In the genomic region with DNA sequence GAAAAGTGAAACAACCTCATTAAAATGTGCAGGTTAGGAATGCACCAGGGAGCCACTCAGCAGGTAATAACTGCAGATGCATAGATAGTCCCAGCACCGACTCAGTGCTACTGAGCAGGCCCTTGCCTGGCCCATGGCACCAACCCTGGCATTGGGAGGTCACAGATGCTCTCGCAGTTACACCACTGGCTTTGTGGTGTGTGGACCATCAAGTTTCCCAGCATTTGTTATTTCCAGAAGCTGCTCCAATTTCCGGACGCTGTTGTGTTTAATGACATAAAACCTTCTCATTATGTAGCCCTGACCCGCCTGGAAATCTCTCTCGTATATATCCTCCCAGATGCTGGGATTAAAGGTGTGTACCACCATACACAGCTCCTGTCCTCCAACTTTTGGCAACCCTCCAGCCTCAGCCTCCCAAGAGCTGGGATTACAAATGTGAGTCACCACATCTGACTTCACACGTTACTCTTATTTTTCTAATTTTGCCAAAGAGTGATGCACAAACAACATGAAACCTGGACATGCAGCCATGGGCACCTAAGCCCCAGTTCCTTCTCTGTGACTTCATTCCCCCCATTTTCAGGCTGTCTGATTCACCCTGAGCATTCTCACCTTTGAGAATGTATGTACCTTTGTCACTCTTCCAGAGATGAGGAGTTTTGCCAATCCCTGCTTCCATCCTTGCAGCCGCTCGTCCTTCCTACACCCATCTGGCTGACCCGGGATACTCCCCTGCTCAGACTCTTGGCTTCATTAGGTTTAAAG, we compare ENCODE assay signal across 8 mouse cellular contexts. TPM values are rescaled to one million over a fixed set of nuclear protein-coding genes. Genes with fewer than 3 reads are reported as not detected.
DNase-seq lines count a peak whose midpoint lies in the region; ATAC-seq and TF ChIP-seq lines count a peak whose summit lies in the region.

No protein-coding gene starts in this region.

- no peak for TF ChIP-seq CTCF in lung, adult 2 months (IDR thresholded peaks at IDR 0.05; ENCODE audit: insufficient read depth, low read length)

- no peaks in the 10 kb centered on the region for H3K27me3 ChIP-seq in hindbrain, embryonic 15.5 days

- no peak for DNase-seq in lung, adult 2 months
- no peak for DNase-seq in lung, postnatal 14 days
- peak; percentile 37 to 60 for DNase-seq in cerebellum, postnatal 14 days
- DNase-seq in frontal cortex, postnatal 25 days (ENCODE audit: low spot score in 2 of 2): no peak
- no peak for DNase-seq in adrenal gland, adult 18-20 months (ENCODE audit: low spot score in 2 of 2)
- no peak for DNase-seq in spleen, adult 18-20 months

- no peak for TF ChIP-seq POLR2A in lung, adult 2 months (IDR thresholded peaks at IDR 0.05; ENCODE audit: borderline replicate concordance, extremely low read depth, low read depth, low read length)

- peak overlapping the region; percentile 71 for H3K4me3 ChIP-seq in lung, adult 2 months (replicated peaks; ENCODE audit: extremely low read depth, low read depth, low read length)
- H3K4me3 ChIP-seq in hindbrain, embryonic 15.5 days: peak overlapping the region; percentile 81

- peaks cover 5% of the 10 kb centered on the region; the same call in 1 of the 2 replicates for H3K4me1 ChIP-seq in lung, adult 2 months (ENCODE audit: control insufficient read depth, insufficient read depth, low read length)
- peaks cover 24% of the 10 kb centered on the region for H3K4me1 ChIP-seq in hindbrain, embryonic 15.5 days (replicated peaks)

- peak overlapping the region; percentile 69 for H3K9ac ChIP-seq in hindbrain, embryonic 15.5 days

- peak overlapping the region; percentile 45; the same call in 1 of the 2 replicates for H3K27ac ChIP-seq in hindbrain, embryonic 15.5 days (replicated peaks)

- ATAC-seq in hindbrain, embryonic 15.5 days (ENCODE audit: low FRiP score, low read depth): peak; percentile 75; the same call in 1 of the 2 replicates
- ATAC-seq in megakaryocyte progenitor cell, adult 5-6 weeks (replicated peaks; ENCODE audit: poor library complexity): peak; percentile 45

- no peaks in the 10 kb centered on the region for H3K9me3 ChIP-seq in hindbrain, embryonic 15.5 days

- WGBS in lung, adult 2 months: 44% methylated on average over 10 of the region's 10 CpGs
- 54% methylated on average over 10 of the region's 10 CpGs for WGBS in hindbrain, embryonic 15.5 days

- peaks cover 11% of the 10 kb centered on the region for H3K36me3 ChIP-seq in hindbrain, embryonic 15.5 days

- H3K4me2 ChIP-seq in hindbrain, embryonic 15.5 days: peak overlapping the region; percentile 91

RNA-seq across cellular contexts. Expression of a gene that starts 0.5 kb away (rescaled TPM):
- 11.6 and 15.9 TPM in 2 replicates for polyA plus RNA-seq in lung, adult 2 months (2012; rRNA removed)
- 22.8 and 23.3 TPM in 2 replicates for polyA plus RNA-seq in hindbrain, embryonic 15.5 days (2015; fragmentation: Nextera tagmentation; extraction: Ambion mirVana)
- total RNA-seq in megakaryocyte progenitor cell, adult 5-6 weeks (2015): 20.1 and 22.3 TPM in 2 replicates
- 60.3 and 68.1 TPM in 2 replicates for total RNA-seq in megakaryocyte progenitor cell, adult 5-6 weeks (2017)
- 10 to 100 TPM; 36.4 to 47.3 TPM for total RNA-seq in adrenal gland, adult 18-20 months (2021)

RNA-seq across cellular contexts. Expression of a gene that starts 10.4 kb away (rescaled TPM):
- 64.0 and 73.7 TPM in 2 replicates for polyA plus RNA-seq in lung, adult 2 months (2012; rRNA removed)
- polyA plus RNA-seq in hindbrain, embryonic 15.5 days (2015; fragmentation: Nextera tagmentation; extraction: Ambion mirVana): 50.8 and 51.3 TPM in 2 replicates
- 94.1 and 115 TPM in 2 replicates for total RNA-seq in megakaryocyte progenitor cell, adult 5-6 weeks (2015)
- total RNA-seq in megakaryocyte progenitor cell, adult 5-6 weeks (2017): 41.0 and 41.7 TPM in 2 replicates
- total RNA-seq in adrenal gland, adult 18-20 months (2021): 10 to 100 TPM; 66.1 to 82.2 TPM

RNA-seq across cellular contexts. Expression of a gene that starts 29.0 kb away (rescaled TPM):
- polyA plus RNA-seq in lung, adult 2 months (2012; rRNA removed): 50.5 and 64.6 TPM in 2 replicates
- 28.5 and 29.5 TPM in 2 replicates for polyA plus RNA-seq in hindbrain, embryonic 15.5 days (2015; fragmentation: Nextera tagmentation; extraction: Ambion mirVana)
- total RNA-seq in megakaryocyte progenitor cell, adult 5-6 weeks (2015): 13.7 and 16.4 TPM in 2 replicates
- total RNA-seq in megakaryocyte progenitor cell, adult 5-6 weeks (2017): 4.1 and 5.9 TPM in 2 replicates
- total RNA-seq in adrenal gland, adult 18-20 months (2021): 10 to 100 TPM; 39.6 to 50.7 TPM

RNA-seq across cellular contexts. Expression of a gene that starts 58.6 kb away (rescaled TPM):
- polyA plus RNA-seq in lung, adult 2 months (2012; rRNA removed): 13.5 and 15.5 TPM in 2 replicates
- 9.6 and 12.2 TPM in 2 replicates for polyA plus RNA-seq in hindbrain, embryonic 15.5 days (2015; fragmentation: Nextera tagmentation; extraction: Ambion mirVana)
- 53.7 and 69.4 TPM in 2 replicates for total RNA-seq in megakaryocyte progenitor cell, adult 5-6 weeks (2015)
- total RNA-seq in megakaryocyte progenitor cell, adult 5-6 weeks (2017): 61.3 and 76.2 TPM in 2 replicates
- total RNA-seq in adrenal gland, adult 18-20 months (2021): 10 to 100 TPM; 13.9 to 14.9 TPM

RNA-seq across cellular contexts. Expression of a gene that starts 58.8 kb away (rescaled TPM):
- 3.3 and 4.4 TPM in 2 replicates for polyA plus RNA-seq in lung, adult 2 months (2012; rRNA removed)
- polyA plus RNA-seq in hindbrain, embryonic 15.5 days (2015; fragmentation: Nextera tagmentation; extraction: Ambion mirVana): 8.3 and 9.5 TPM in 2 replicates
- 29.8 and 30.4 TPM in 2 replicates for total RNA-seq in megakaryocyte progenitor cell, adult 5-6 weeks (2015)
- total RNA-seq in megakaryocyte progenitor cell, adult 5-6 weeks (2017): 27.4 and 32.9 TPM in 2 replicates
- total RNA-seq in adrenal gland, adult 18-20 months (2021): 1 to 10 TPM; 1.9 to 2.6 TPM

Comparison
In these comparisons a context has a peak if more than half of its experiments do, and no peak if none do; other contexts are left out.
1. DNase-seq: peak in cerebellum, postnatal 14 days (2 of 2); none in lung, adult 2 months (single experiment), lung, postnatal 14 days (single experiment), frontal cortex, postnatal 25 days (0 of 2), adrenal gland, adult 18-20 months (0 of 2) and spleen, adult 18-20 months (0 of 2).